Mouse (Mus musculus) forebrain, postnatal 0 days (tissue): Measurements from ENCODE around the gene Btbd3. TPM values are rescaled to one million over a fixed set of nuclear protein-coding genes. Genes with fewer than 3 reads are reported as not detected.
A peak's percentile ranks its signal among the peaks of the same experiment; 100 is the strongest.

Experiments
- ATAC-seq: fragments of 200-750 bp; cut with Nextera tagmentation; 2 replicates; pipeline ENCODE4 v1.8.0; 2017; ENCODE audit warnings: mild to moderate bottlenecking, moderate library complexity
- DNase-seq: peaks from one replicate; pipeline ENCODE4 v3.0.0-alpha.2; 2015
- H3K27ac ChIP-seq: fragments of 300-500 bp; sonication (generic); 2 replicates; pipeline ENCODE4 v1.5.1; 2014; ENCODE audit warnings: low read depth, mild to moderate bottlenecking, antibody characterized with exemption, low read length, moderate library complexity, mixed read lengths
- H3K27me3 ChIP-seq: fragments of 300-500 bp; sonication (generic); 2 replicates; pipeline ENCODE4 v1.6.1; 2014; ENCODE audit warnings: mild to moderate bottlenecking, low read length, mixed read lengths; ENCODE audit not compliant: insufficient read depth
- H3K36me3 ChIP-seq: fragments of 300-500 bp; sonication (generic); 2 replicates; pipeline ENCODE4 v1.6.1; 2014; ENCODE audit warnings: mild to moderate bottlenecking, moderate library complexity; ENCODE audit not compliant: insufficient read depth
- H3K4me1 ChIP-seq: fragments of 300-500 bp; sonication (generic); 2 replicates; pipeline ENCODE4 v1.6.1; 2014; ENCODE audit warnings: antibody characterized with exemption; ENCODE audit not compliant: insufficient read depth
- H3K4me2 ChIP-seq: fragments of 300-500 bp; sonication (generic); 2 replicates; pipeline ENCODE4 v1.6.1; 2014; ENCODE audit warnings: low read depth, mild to moderate bottlenecking, moderate library complexity
- H3K4me3 ChIP-seq: fragments of 300-500 bp; sonication (generic); 2 replicates; pipeline ENCODE4 v1.5.1; 2014; ENCODE audit warnings: low read depth, low read length, mixed read lengths
- H3K9ac ChIP-seq: fragments of 300-500 bp; sonication (generic); 2 replicates; pipeline ENCODE4 v1.6.1; 2014; ENCODE audit warnings: mild to moderate bottlenecking
- H3K9me3 ChIP-seq: fragments of 300-500 bp; sonication (generic); 2 replicates; pipeline ENCODE4 v1.6.1; 2016; ENCODE audit warnings: low read length
- CTCF ChIP-seq: sonication (generic); IDR thresholded peaks from 2 replicates; pipeline ENCODE4 v1.5.1; 2016; ENCODE audit warnings: antibody characterized with exemption, control low read depth, low read depth
- WGBS: fragments of 180-500 bp; shearing (Covaris S2); extraction: QIAGEN DNeasy Blood & Tissue Kit; methylation state at CpG from one replicate; pipeline ENCODE4 v1.1.7; 2014; 5-methylcytosine and 5-hydroxymethylcytosine counted together
- polyA plus RNA-seq: library from polyadenylated mRNA; unstranded; fragments of >200 nt; fragmentation: Nextera tagmentation; extraction: Ambion mirVana; gene quantifications from 2 replicates; pipeline ENCODE4 v1.2.1, GENCODE M21; 2015
- total RNA-seq: library from RNA; depleted of rRNA; stranded (reverse); fragments of >200 nt; gene quantifications from 2 replicates; pipeline ENCODE4 v1.2.3, GENCODE M21; 2014

The Btbd3 gene
- total and polyA plus RNA-seq, 2 experiments from 2014 or later = 33.8 to 64.9 TPM

DNA sequence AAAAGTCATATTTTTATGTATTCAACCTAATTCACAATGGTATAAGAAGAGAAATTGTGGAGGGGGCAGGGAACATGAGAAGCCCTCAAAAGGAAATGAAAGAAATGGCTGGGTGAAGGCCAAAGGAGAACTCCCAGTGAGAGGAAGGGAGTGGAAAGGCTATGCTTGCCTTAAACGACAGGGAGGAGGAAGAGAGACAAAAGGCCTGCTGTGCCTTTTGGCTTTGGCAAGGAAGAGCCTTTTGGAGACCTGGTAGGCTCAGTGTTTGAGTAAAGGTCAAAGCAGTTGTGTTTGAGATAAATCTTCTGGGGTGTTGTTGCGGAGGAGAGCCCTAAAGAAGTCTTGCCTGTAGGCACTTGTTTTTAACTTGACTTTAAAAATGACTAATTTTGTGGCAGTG lies 175.6 kb downstream of the Btbd3 start:
- ATAC-seq (no peak), DNase-seq (no peak)
- Histone ChIP-seq H3K4me2 (no peak overlapping the region), H3K4me1 (no peaks in the 10 kb centered on the region), H3K9ac (no peak overlapping the region), H3K27me3 (no peaks in the 10 kb centered on the region), H3K27ac (no peak overlapping the region), H3K4me3 (no peak overlapping the region), H3K9me3 (no peaks in the 10 kb centered on the region), H3K36me3 (no peaks in the 10 kb centered on the region)
- TF ChIP-seq CTCF = no peak
- WGBS = 53% methylated on average over 2 of the region's 2 CpGs

DNA sequence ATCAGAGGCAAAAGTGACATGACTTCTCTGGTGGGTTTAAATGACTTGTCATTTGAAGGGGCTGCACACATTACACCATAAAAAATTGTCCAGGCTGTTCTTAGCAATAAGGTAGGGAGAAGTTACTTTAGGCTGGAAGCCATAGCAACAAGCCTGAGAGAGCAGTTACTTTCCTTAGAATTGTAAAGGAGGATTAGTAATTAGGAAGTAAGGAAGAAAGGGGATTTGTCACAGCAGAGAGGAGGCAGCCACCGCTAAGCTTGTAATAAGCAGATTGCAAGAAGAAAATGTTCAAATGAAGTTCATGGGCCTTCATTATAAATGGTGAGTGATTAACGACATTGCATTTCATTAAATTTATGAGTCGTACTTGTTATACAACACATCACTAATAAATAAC lies 190.1 kb downstream of the Btbd3 start:
- ATAC-seq (peak; percentile 20; the same call in 1 of the 2 replicates), DNase-seq (no peak)
- Histone ChIP-seq H3K9me3 (no peaks in the 10 kb centered on the region), H3K4me1 (no peaks in the 10 kb centered on the region), H3K27me3 (no peaks in the 10 kb centered on the region), H3K27ac (no peak overlapping the region), H3K36me3 (no peaks in the 10 kb centered on the region), H3K4me3 (no peak overlapping the region), H3K4me2 (no peak overlapping the region), H3K9ac (no peak overlapping the region)
- 12% methylated on average over 3 of the region's 3 CpGs for WGBS
- no peak for TF ChIP-seq CTCF

DNA sequence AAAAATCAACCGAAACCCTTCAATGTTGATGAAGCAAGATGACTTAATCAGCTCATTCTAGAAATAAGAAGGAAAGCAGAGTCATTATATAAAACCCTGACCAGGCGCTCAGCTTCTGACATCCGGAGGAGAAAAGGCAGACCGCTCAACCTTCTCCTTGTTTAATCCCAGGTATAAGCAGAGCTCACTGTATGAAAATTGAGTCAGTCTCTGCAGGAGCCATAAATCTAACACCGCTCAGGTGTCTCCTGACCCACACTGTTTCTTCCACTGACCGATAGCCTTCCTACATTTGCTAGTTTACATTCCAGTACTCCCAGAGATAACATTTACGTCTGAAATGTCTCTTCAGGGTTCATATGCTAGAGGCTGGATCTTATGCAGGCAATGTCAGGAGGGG lies 190.6 kb downstream of the Btbd3 start:
- no peak for DNase-seq
- H3K4me2 ChIP-seq = no peak overlapping the region
- no peak for TF ChIP-seq CTCF
- no peak overlapping the region for H3K27ac ChIP-seq
- H3K9ac ChIP-seq = no peak overlapping the region
- no peaks in the 10 kb centered on the region for H3K9me3 ChIP-seq
- 53% methylated on average over 7 of the region's 7 CpGs for WGBS
- H3K4me3 ChIP-seq = no peak overlapping the region
- H3K4me1 ChIP-seq = no peaks in the 10 kb centered on the region
- no peak for ATAC-seq
- no peaks in the 10 kb centered on the region for H3K36me3 ChIP-seq
- no peaks in the 10 kb centered on the region for H3K27me3 ChIP-seq

DNA sequence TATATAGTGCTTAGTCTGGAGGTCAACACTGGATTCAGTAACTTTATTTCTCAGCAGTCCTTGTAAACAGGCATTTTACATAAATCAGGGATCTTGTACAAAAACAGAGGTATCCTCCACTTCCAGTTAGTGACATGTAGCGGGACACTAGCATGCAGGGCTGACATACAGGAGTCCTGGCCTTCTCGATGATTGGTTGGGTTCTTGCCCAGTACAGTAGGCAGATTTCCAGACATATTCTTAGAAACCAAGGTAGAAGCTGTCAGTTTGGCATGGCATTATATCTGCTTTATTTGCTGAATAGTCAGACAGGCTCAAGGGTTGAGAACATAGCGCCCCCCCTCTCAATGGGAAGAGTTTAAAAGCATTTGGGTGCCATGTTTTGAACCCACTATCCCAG lies 191.3 kb downstream of the Btbd3 start:
- Histone ChIP-seq H3K4me1 (no peaks in the 10 kb centered on the region), H3K9ac (no peak overlapping the region), H3K36me3 (no peaks in the 10 kb centered on the region), H3K4me2 (no peak overlapping the region), H3K4me3 (no peak overlapping the region), H3K9me3 (no peaks in the 10 kb centered on the region), H3K27me3 (no peaks in the 10 kb centered on the region), H3K27ac (no peak overlapping the region)
- WGBS = 87% methylated on average over 3 of the region's 3 CpGs
- TF ChIP-seq CTCF = no peak
- ATAC-seq (no peak), DNase-seq (no peak)

DNA sequence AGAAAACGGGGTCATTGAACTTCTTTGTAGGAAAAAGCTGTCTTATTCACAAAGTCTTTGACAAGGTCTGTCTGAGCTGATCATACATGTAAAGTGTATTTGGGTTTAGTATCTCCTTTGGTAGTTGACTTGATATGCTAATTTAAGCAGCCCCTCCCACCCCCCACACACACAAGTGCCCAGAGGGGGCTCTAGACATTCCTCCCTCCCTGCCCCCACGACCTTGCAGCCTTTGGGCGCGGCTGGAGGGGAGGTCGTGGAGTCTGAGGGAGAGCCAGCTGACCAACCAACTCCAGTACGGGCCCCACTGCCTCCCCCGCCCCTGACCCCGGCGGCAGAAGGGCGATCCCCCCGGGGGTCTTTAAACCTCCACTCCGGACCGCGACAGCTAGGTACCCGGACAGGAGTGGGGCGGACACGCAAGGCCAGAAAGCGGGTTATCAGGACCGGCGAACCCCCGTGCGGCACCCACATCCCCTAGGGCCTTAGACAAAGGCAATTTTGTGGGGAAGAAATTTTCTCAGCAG lies 211.7 kb downstream of the Btbd3 start:
- DNase-seq (no peak), ATAC-seq (no peak)
- no peaks in the 10 kb centered on the region for H3K4me1 ChIP-seq
- H3K4me2 ChIP-seq = no peak overlapping the region
- no peaks in the 10 kb centered on the region for H3K9me3 ChIP-seq
- TF ChIP-seq CTCF = no peak
- H3K9ac ChIP-seq = no peak overlapping the region
- no peak overlapping the region for H3K4me3 ChIP-seq
- H3K27me3 ChIP-seq = no peaks in the 10 kb centered on the region
- no peaks in the 10 kb centered on the region for H3K36me3 ChIP-seq
- no peak overlapping the region for H3K27ac ChIP-seq
- WGBS = 82% methylated on average over 22 of the region's 22 CpGs

DNA sequence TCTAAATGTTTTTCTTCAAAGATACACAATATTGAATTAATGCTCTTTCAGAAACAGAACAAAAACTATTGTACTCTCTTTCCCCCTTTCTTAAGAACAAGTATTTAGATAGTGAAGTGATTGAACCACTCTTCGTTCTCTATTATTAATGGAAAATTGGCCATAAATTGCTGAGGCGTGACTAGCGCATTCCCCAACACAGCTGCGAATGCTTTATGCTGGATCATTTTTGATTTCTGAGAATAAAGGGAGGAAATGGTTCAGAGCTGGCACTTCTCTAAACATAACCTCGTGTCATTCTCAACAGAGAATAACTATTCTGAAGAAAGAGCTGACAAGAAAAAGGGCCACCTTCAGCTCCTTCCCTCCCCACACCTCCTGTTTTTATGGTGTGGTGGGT lies 217.0 kb downstream of the Btbd3 start:
- ATAC-seq = peak; percentile 58; the same call in 1 of the 2 replicates
- DNase-seq = peak; percentile 10

DNA sequence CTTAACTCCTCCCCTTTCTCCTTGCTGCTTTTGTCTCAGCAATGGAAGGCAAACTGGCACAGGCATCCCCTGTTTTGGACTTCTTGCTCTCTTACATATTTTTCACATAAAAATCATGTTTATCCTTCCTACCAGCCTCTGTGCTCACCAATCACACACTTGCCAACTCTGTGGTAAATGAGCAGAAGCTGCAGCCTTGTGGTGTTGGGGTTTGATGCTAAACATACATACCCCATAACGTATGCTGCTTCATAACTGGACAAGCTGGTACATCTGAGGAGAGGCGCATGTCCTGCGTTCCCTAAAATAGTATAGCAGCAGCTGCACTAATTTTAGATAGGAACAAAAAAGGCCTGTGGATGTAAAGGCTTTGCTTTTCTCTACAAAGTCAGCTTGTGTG lies 220.1 kb downstream of the Btbd3 start:
- Histone ChIP-seq H3K9me3 (no peaks in the 10 kb centered on the region), H3K4me2 (no peak overlapping the region), H3K36me3 (no peaks in the 10 kb centered on the region), H3K27ac (no peak overlapping the region), H3K4me1 (no peaks in the 10 kb centered on the region), H3K4me3 (no peak overlapping the region), H3K27me3 (no peaks in the 10 kb centered on the region), H3K9ac (no peak overlapping the region)
- peak; percentile 84 for ATAC-seq
- WGBS = 60% methylated on average over 3 of the region's 3 CpGs
- TF ChIP-seq CTCF = no peak
- peak; percentile 62 for DNase-seq

More for the DNA sequence above, 217.0 kb downstream of the Btbd3 start:
- no peaks in the 10 kb centered on the region for H3K27me3 ChIP-seq
- H3K4me2 ChIP-seq = no peak overlapping the region
- H3K27ac ChIP-seq = no peak overlapping the region
- no peaks in the 10 kb centered on the region for H3K4me1 ChIP-seq
- H3K9me3 ChIP-seq = no peaks in the 10 kb centered on the region
- TF ChIP-seq CTCF = no peak
- no peaks in the 10 kb centered on the region for H3K36me3 ChIP-seq
- no peak overlapping the region for H3K9ac ChIP-seq
- 63% methylated on average over 5 of the region's 5 CpGs for WGBS
- no peak overlapping the region for H3K4me3 ChIP-seq

DNA sequence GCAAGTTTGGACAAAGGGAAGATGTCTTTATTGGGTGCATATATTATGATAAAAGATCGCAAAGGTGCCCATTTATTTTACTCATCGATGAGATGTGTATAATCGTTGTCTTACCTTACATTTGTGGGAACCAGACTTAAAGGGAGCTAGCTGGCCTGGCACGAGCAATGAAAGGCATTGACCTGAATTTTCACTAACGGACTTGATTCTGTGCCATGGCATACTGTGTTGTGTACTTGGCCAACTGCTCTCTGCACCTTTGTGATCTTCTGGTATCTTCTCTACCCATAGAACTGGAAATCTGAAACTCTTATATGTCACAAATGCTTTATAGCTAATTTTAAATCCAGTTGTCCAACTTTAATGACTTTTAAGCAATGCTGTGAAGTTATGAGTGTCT lies 220.9 kb downstream of the Btbd3 start:
- no peak overlapping the region for H3K27ac ChIP-seq
- H3K4me2 ChIP-seq = no peak overlapping the region
- no peaks in the 10 kb centered on the region for H3K27me3 ChIP-seq
- H3K36me3 ChIP-seq = no peaks in the 10 kb centered on the region
- WGBS = 90% methylated on average over 5 of the region's 5 CpGs
- no peak overlapping the region for H3K9ac ChIP-seq
- DNase-seq (no peak), ATAC-seq (no peak)
- H3K9me3 ChIP-seq = no peaks in the 10 kb centered on the region
- H3K4me3 ChIP-seq = no peak overlapping the region
- TF ChIP-seq CTCF = no peak
- H3K4me1 ChIP-seq = no peaks in the 10 kb centered on the region
